Mouse (Mus musculus): ENCODE measurements around the gene Tatdn3.
"Not testable (repeated sequence)": the region's sequence is repeated elsewhere in the genome, so short reads cannot be mapped to it uniquely, and the experiment has no call there.

Gene Tatdn3

GRCm38 (mm10) chr1:191035649-191036048 is 27.1 kb downstream of the Tatdn3 start:
- DNase-seq (ENCODE audit: low read depth, low spot score) = peak; percentile 54

- peak; percentile 94 for DNase-seq (ENCODE audit: low read depth, low spot score)
These were observed 31.8 kb downstream of the Tatdn3 start for GRCm38 (mm10) chr1:191030922-191031425.

GRCm38 (mm10) chr1:191030182-191030581 is 32.5 kb downstream of the Tatdn3 start:
- peak; percentile 12 for DNase-seq (ENCODE audit: low read depth, low spot score)

- DNase-seq (ENCODE audit: low read depth, low spot score) = peak; percentile 100
These were observed 36.6 kb downstream of the Tatdn3 start, which contains the start of gene Flvcr1 for GRCm38 (mm10) chr1:191026021-191026713. Flvcr1 (minus strand) TSS chr1:191026158.

- peak; percentile 39 for DNase-seq (ENCODE audit: low read depth, low spot score)
These were observed 37.4 kb downstream of the Tatdn3 start for GRCm38 (mm10) chr1:191025016-191026012.

GRCm38 (mm10) chr1:191023806-191024205 is 38.9 kb downstream of the Tatdn3 start:
- DNase-seq (ENCODE audit: low read depth, low spot score) = not testable (repeated sequence)

GRCm38 (mm10) chr1:191023140-191023539 is 39.6 kb downstream of the Tatdn3 start:
- peak; percentile 24 for DNase-seq (ENCODE audit: low read depth, low spot score)

GRCm38 (mm10) chr1:191021016-191021415 is 41.7 kb downstream of the Tatdn3 start:
- no peak for DNase-seq (ENCODE audit: low read depth, low spot score)

- DNase-seq (ENCODE audit: low read depth, low spot score) = no peak
These were observed 42.4 kb downstream of the Tatdn3 start for GRCm38 (mm10) chr1:191020217-191020924.

- DNase-seq (ENCODE audit: low read depth, low spot score) = no peak
These were observed 42.9 kb downstream of the Tatdn3 start for GRCm38 (mm10) chr1:191019803-191020202.

GRCm38 (mm10) chr1:191014271-191014670 is 48.5 kb downstream of the Tatdn3 start:
- DNase-seq (ENCODE audit: low read depth, low spot score) = no peak

GRCm38 (mm10) chr1:191008707-191009106 is 54.0 kb downstream of the Tatdn3 start:
- DNase-seq (ENCODE audit: low read depth, low spot score) = peak; percentile 39

- no peak for DNase-seq (ENCODE audit: low read depth, low spot score)
These were observed 60.5 kb downstream of the Tatdn3 start for GRCm38 (mm10) chr1:191002201-191002600.

GRCm38 (mm10) chr1:191000686-191001085 is 62.0 kb downstream of the Tatdn3 start:
- no peak for DNase-seq (ENCODE audit: low read depth, low spot score)

- DNase-seq (ENCODE audit: low read depth, low spot score) = peak; percentile 83
These were observed 64.7 kb downstream of the Tatdn3 start for GRCm38 (mm10) chr1:190998027-190998426.

- DNase-seq (ENCODE audit: low read depth, low spot score) = peak; percentile 50
These were observed 66.3 kb downstream of the Tatdn3 start for GRCm38 (mm10) chr1:190996346-190996877.

All from 3T3-L1 (cell line).